In the genomic region with DNA sequence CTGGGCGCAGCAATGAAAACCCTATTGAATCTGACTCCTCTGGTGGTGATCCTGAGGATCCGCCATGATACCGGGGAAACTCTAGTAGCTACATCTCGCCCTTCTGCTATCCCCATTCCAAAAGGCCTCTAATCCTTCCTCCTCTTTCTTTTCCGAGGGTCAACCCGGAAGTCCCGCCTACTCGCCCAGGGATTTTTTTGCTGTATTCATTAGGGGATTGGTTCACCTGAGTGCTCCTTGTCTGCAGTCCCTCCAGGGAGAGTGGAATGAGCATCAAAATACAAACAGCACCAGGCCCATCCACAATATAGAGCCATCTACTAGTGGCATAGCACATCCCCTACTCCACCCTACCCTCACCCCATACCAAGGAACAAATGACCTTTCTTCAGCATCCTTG, we compare ENCODE assay signal across 22 mouse cellular contexts.
DNase-seq lines count a peak whose midpoint lies in the region; TF ChIP-seq lines count a peak whose summit lies in the region.
"Had no signal": no experiment of that assay in that cellular context is flagged by ENCODE, and none has a peak within 500 bp of the region (broad histone marks: within the 10 kb centered on the region; RNA-seq: fewer than 3 reads in every experiment).

No protein-coding gene starts in this region.

- H3K9me3 ChIP-seq in E14TG2a.4 (ENCODE audit: low read length) (no peaks in the 10 kb centered on the region), ES-Bruce4 (replicated peaks; ENCODE audit: control insufficient read depth, insufficient read depth, low read length, poor library complexity, severe bottlenecking) (no peaks in the 10 kb centered on the region), ES-E14 (ENCODE audit: control insufficient read depth, insufficient read depth, low read depth, low read length) (no peaks in the 10 kb centered on the region)
- H3K9me3 ChIP-seq: embryonic facial prominence, embryonic 13.5 days; embryonic facial prominence, embryonic 15.5 days; forebrain, embryonic 10.5 days; forebrain, embryonic 12.5 days had no signal

- H3K4me1 ChIP-seq in E14TG2a.4 (replicated peaks; ENCODE audit: low read depth, low read length) = peaks cover 51% of the 10 kb centered on the region
- no peaks in the 10 kb centered on the region for H3K4me1 ChIP-seq in ES-Bruce4 (ENCODE audit: control insufficient read depth, insufficient read depth, low read length)
- peaks cover 1% of the 10 kb centered on the region in 2 experiments; a peak in 1 of 4 replicates for H3K4me1 ChIP-seq in ES-E14 (ENCODE audit: control insufficient read depth in 2 of 2, insufficient read depth in 2 of 2, low read length in 2 of 2, poor library complexity in 1 of 2)
- H3K4me1 ChIP-seq: embryonic facial prominence, embryonic 13.5 days; embryonic facial prominence, embryonic 15.5 days; forebrain, embryonic 10.5 days; forebrain, embryonic 12.5 days had no signal

- TF ChIP-seq CTCF in E14TG2a.4 (conservative IDR thresholded peaks at IDR 0.05; ENCODE audit: low read length) (no peak), ES-Bruce4 (IDR thresholded peaks at IDR 0.05; ENCODE audit: low read depth, low read length) (no peak)

- no peak for TF ChIP-seq POLR2A in ES-Bruce4 (IDR thresholded peaks at IDR 0.05; ENCODE audit: insufficient read depth, low read length)

- H3K4me3 ChIP-seq in E14TG2a.4 (replicated peaks; ENCODE audit: low read length) = peak overlapping the region; percentile 77
- peak overlapping the region; percentile 23; the same call in 1 of the 2 replicates for H3K4me3 ChIP-seq in ES-Bruce4 (ENCODE audit: low read depth, low read length)
- peak overlapping the region; percentile 56 to 67 for H3K4me3 ChIP-seq in ES-E14 (ENCODE audit: insufficient read depth in 1 of 2, low read depth in 1 of 2, low read length in 2 of 2, poor library complexity in 1 of 2, severe bottlenecking in 1 of 2)
- H3K4me3 ChIP-seq: embryonic facial prominence, embryonic 13.5 days; embryonic facial prominence, embryonic 15.5 days; erythroblast, embryonic 14.5 days; forebrain, embryonic 10.5 days; forebrain, embryonic 12.5 days had no signal

- H3K9ac ChIP-seq in ES-Bruce4 (ENCODE audit: low read depth, poor library complexity, severe bottlenecking) (peak overlapping the region; percentile 49), ES-E14 (ENCODE audit: insufficient read depth, low read depth, low read length, poor library complexity, severe bottlenecking) (peak overlapping the region; percentile 78; the same call in 1 of the 2 replicates)
- H3K9ac ChIP-seq: embryonic facial prominence, embryonic 13.5 days; embryonic facial prominence, embryonic 15.5 days; forebrain, embryonic 12.5 days had no signal

- DNase-seq in ES-E14 (ENCODE audit: low read depth, low spot score) = peak; percentile 48
- peak; percentile 22 for DNase-seq in WW6 (ENCODE audit: low read depth, low spot score)
- DNase-seq in layer of hippocampus, postnatal 10 days (ENCODE audit: low spot score in 2 of 2) = no peak
- no peak for DNase-seq in embryo, embryonic 10 days (ENCODE audit: low spot score)
- DNase-seq in testis, postnatal 14 days (ENCODE audit: low spot score) = no peak
- DNase-seq in gastrocnemius, postnatal 10 days = no peak
- DNase-seq: adrenal gland, adult 2 months; adrenal gland, postnatal 10 days; adrenal gland, postnatal 25 days; cerebellum, adult 11 months; cerebellum, adult 2 months; cerebellum, adult 9-10 months; cerebellum, postnatal 10 days; cerebellum, postnatal 25 days; embryo, embryonic 11 days had no signal

- peak overlapping the region; percentile 37; the same call in 1 of the 2 replicates for H3K27ac ChIP-seq in ES-Bruce4 (ENCODE audit: insufficient read depth, low read length)
- no peak overlapping the region; the same call in 1 of the 2 replicates for H3K27ac ChIP-seq in ES-E14 (ENCODE audit: insufficient read depth, low read depth, low read length, poor library complexity, severe bottlenecking)
- H3K27ac ChIP-seq: embryonic facial prominence, embryonic 13.5 days; embryonic facial prominence, embryonic 15.5 days; forebrain, embryonic 10.5 days; forebrain, embryonic 12.5 days had no signal

- in situ Hi-C loops in ES-E14 (cut with MboI; ENCODE audit: low sequenced_read_pairs in 2 of 2, unreplicated experiment in 2 of 2) = no loop called here

- no peak for TF ChIP-seq EP300 in ES-Bruce4 (IDR thresholded peaks at IDR 0.05; ENCODE audit: insufficient read depth, low read depth, low read length)

- no peaks in the 10 kb centered on the region for H3K27me3 ChIP-seq in E14TG2a.4 (ENCODE audit: insufficient read depth, low read length)
- H3K27me3 ChIP-seq in ES-Bruce4 (ENCODE audit: control insufficient read depth, insufficient read depth, low read length, poor library complexity, severe bottlenecking) = no peaks in the 10 kb centered on the region
- H3K27me3 ChIP-seq: embryonic facial prominence, embryonic 13.5 days; embryonic facial prominence, embryonic 15.5 days; forebrain, embryonic 12.5 days had no signal

- H3K36me3 ChIP-seq in E14TG2a.4 (ENCODE audit: insufficient read depth, low read length) = peaks cover 96% of the 10 kb centered on the region
- peaks cover 55% of the 10 kb centered on the region for H3K36me3 ChIP-seq in ES-Bruce4 (ENCODE audit: control insufficient read depth, insufficient read depth, low read length, poor library complexity, severe bottlenecking)
- peaks cover 43% of the 10 kb centered on the region for H3K36me3 ChIP-seq in ES-E14 (ENCODE audit: control insufficient read depth, insufficient read depth, low read length, poor library complexity, severe bottlenecking)

TF ChIP-seq in ES-E14, 5 proteins besides CTCF, POLR2A, EP300 and RAD21:
- TF ChIP-seq ZNF384 (IDR thresholded peaks at IDR 0.05; ENCODE audit: low read depth, low read length) (peak; percentile 94), MAFK (IDR thresholded peaks at IDR 0.05; ENCODE audit: insufficient read depth, low read depth, low read length) (no peak), CHD2 (IDR thresholded peaks at IDR 0.05; ENCODE audit: low read depth, low read length) (no peak), HCFC1 (IDR thresholded peaks at IDR 0.05; ENCODE audit: borderline replicate concordance, insufficient read depth, low read length) (no peak), ZC3H11A (IDR thresholded peaks at IDR 0.05; ENCODE audit: borderline replicate concordance, low read depth, low read length) (no peak)

Comparison
In these comparisons a context has a peak if more than half of its experiments do, and no peak if none do; other contexts are left out.
1. H3K4me3 ChIP-seq: peak in every context shown above with its lines; median percentile 77 in E14TG2a.4; 62 in ES-E14; 23 in ES-Bruce4.
2. DNase-seq: peak in ES-E14 (single experiment) and WW6 (single experiment); none in layer of hippocampus, postnatal 10 days (0 of 2), embryo, embryonic 10 days (single experiment), testis, postnatal 14 days (single experiment) and gastrocnemius, postnatal 10 days (single experiment).